Mouse (Mus musculus): ENCODE measurements around the gene Mup6. TPM values are rescaled to one million over a fixed set of nuclear protein-coding genes. Genes with fewer than 3 reads are reported as not detected.
"Not testable (repeated sequence)": the region's sequence is repeated elsewhere in the genome, so short reads cannot be mapped to it uniquely, and the experiment has no call there.

Mup6 gene
- not detected for total RNA-seq (2021)

GRCm38 (mm10) chr4:59963405-59964344 lies at the start of gene Mup6:
Mup6 (plus strand) TSS chr4:59964294.
- no peak for DNase-seq

- DNase-seq = no peak
These were observed 49.3 kb upstream of the Mup6 start, which contains the start of gene Slc46a2 for GRCm38 (mm10) chr4:59914608-59915403. Slc46a2 (minus strand) TSS chr4:59915056.

- no peak for DNase-seq
These were observed 46.1 kb upstream of the Mup6 start for GRCm38 (mm10) chr4:59917966-59918365.

- no peak for DNase-seq
These were observed 39.0 kb upstream of the Mup6 start for GRCm38 (mm10) chr4:59925082-59925481.

- DNase-seq = no peak
These were observed 36.4 kb upstream of the Mup6 start for GRCm38 (mm10) chr4:59927666-59928065.

GRCm38 (mm10) chr4:59928347-59928746 lies 35.7 kb upstream of the Mup6 start:
- peak; percentile 82 for DNase-seq

GRCm38 (mm10) chr4:59932505-59933281 lies 31.4 kb upstream of the Mup6 start:
- no peak for DNase-seq

GRCm38 (mm10) chr4:59937543-59937942 lies 26.6 kb upstream of the Mup6 start:
- DNase-seq = no peak

GRCm38 (mm10) chr4:59960610-59961009 lies 3.5 kb upstream of the Mup6 start, which contains the start of gene Mup4:
Mup4 (minus strand) TSS chr4:59960710.
- DNase-seq = no peak

- not testable (repeated sequence) for DNase-seq
These were observed 33.8 kb downstream of the Mup6 start for GRCm38 (mm10) chr4:59997894-59998293.

GRCm38 (mm10) chr4:60020141-60020540 lies 56.0 kb downstream of the Mup6 start:
- not testable (repeated sequence) for DNase-seq

GRCm38 (mm10) chr4:60029334-60030111 lies 65.4 kb downstream of the Mup6 start:
- DNase-seq = not testable (repeated sequence)

Other genes starting within 250 kb of the Mup6 start
- gene Inip, start 162.7 kb upstream of the Mup6 start, total RNA-seq (2021) = 10 to 100 TPM; 19.7 to 22.7 TPM
- gene Snx30, start 158.5 kb upstream of the Mup6 start, total RNA-seq (2021) = 10 to 100 TPM; 10.3 to 12.9 TPM
- gene Slc46a2, start 49.2 kb upstream of the Mup6 start, total RNA-seq (2021) = under 1 TPM; 0.19 to 0.27 TPM
- gene Mup4, start 3.6 kb upstream of the Mup6 start, total RNA-seq (2021) = not detected
- gene Mup7, start 106.2 kb downstream of the Mup6 start, total RNA-seq (2021) = not detected
- gene Mup2, start 190.0 kb downstream of the Mup6 start, total RNA-seq (2021) = not detected

All from heart, postnatal 4 days (tissue).